Mouse (Mus musculus) heart, postnatal 25 days (tissue): ENCODE measurements around the gene Mypn. TPM values are rescaled to one million over a fixed set of nuclear protein-coding genes. Genes with fewer than 3 reads are reported as not detected.

Experiments used
- DNase-seq: peaks from one replicate; pipeline ENCODE4 v3.0.0; 2022; ENCODE audit warnings: low spot score
- intact Hi-C: fragments of 180-260 bp; cut with DNase I; formaldehyde crosslinking; loops from one replicate; pipeline ENCODE4 v1.15.1; 2025
- total RNA-seq, 2 experiments: library from RNA; stranded (reverse); gene quantifications; 2 replicates each; pipeline ENCODE4 v1.2.3; 2021

Mypn gene
- total RNA-seq, 2 experiments from 2014 or later = 101 to 108 TPM

GRCm38 (mm10) chr10:63160671-63161070 is 43.1 kb downstream of the Mypn start:
- no peak for DNase-seq
- intact Hi-C loops = no loop called here

- intact Hi-C loops = no loop called here
- DNase-seq = peak; percentile 14
Measured at GRCm38 (mm10) chr10:63158191-63158590, 45.6 kb downstream of the Mypn start.

- DNase-seq = no peak
- intact Hi-C loops = no loop called here
Measured at GRCm38 (mm10) chr10:63157491-63157890, 46.3 kb downstream of the Mypn start.

GRCm38 (mm10) chr10:63156919-63157318 is 46.8 kb downstream of the Mypn start:
- intact Hi-C loops = no loop called here
- DNase-seq = peak; percentile 23

GRCm38 (mm10) chr10:63156351-63156750 is 47.4 kb downstream of the Mypn start:
- intact Hi-C loops = no loop called here
- no peak for DNase-seq

GRCm38 (mm10) chr10:63155668-63156350 is 47.9 kb downstream of the Mypn start:
- intact Hi-C loops = no loop called here
- DNase-seq = no peak

GRCm38 (mm10) chr10:63154726-63155125 is 49.0 kb downstream of the Mypn start:
- DNase-seq = no peak
- intact Hi-C loops = loop anchor here (5.0 kb wide), 1 partner anchor 93 kb away; no protein-coding TSS in a partner anchor

- no peak for DNase-seq
- intact Hi-C loops = loop anchor here (5.0 kb wide), 1 partner anchor 93 kb away; no protein-coding TSS in a partner anchor
Measured at GRCm38 (mm10) chr10:63154226-63154625, 49.5 kb downstream of the Mypn start.

GRCm38 (mm10) chr10:63153563-63153962 is 50.2 kb downstream of the Mypn start:
- DNase-seq = no peak
- intact Hi-C loops = loop anchor here (2.0 to 5.0 kb wide), 2 partner anchors 94 to 155 kb away; no protein-coding TSS in a partner anchor

- intact Hi-C loops = loop anchor here (1.0 to 5.0 kb wide), 3 partner anchors 95 to 224 kb away; no protein-coding TSS in a partner anchor
- DNase-seq = no peak
Measured at GRCm38 (mm10) chr10:63152358-63152757, 51.4 kb downstream of the Mypn start.

GRCm38 (mm10) chr10:63142660-63143059 is 61.1 kb downstream of the Mypn start:
- intact Hi-C loops = no loop called here
- DNase-seq = no peak

GRCm38 (mm10) chr10:63136436-63136835 is 67.3 kb downstream of the Mypn start:
- no peak for DNase-seq
- intact Hi-C loops = no loop called here

- no peak for DNase-seq
- intact Hi-C loops = no loop called here
Measured at GRCm38 (mm10) chr10:63135680-63136079, 68.1 kb downstream of the Mypn start.

- no peak for DNase-seq
- intact Hi-C loops = no loop called here
Measured at GRCm38 (mm10) chr10:63133326-63133725, 70.4 kb downstream of the Mypn start.

- no peak for DNase-seq
- intact Hi-C loops = no loop called here
Measured at GRCm38 (mm10) chr10:63132356-63132755, 71.4 kb downstream of the Mypn start.

GRCm38 (mm10) chr10:63130500-63130899 is 73.3 kb downstream of the Mypn start:
- intact Hi-C loops = no loop called here
- no peak for DNase-seq

- intact Hi-C loops = no loop called here
Measured at GRCm38 (mm10) chr10:63128256-63128655, 75.5 kb downstream of the Mypn start.

GRCm38 (mm10) chr10:63127156-63127555 is 76.6 kb downstream of the Mypn start:
- DNase-seq = no peak
- intact Hi-C loops = no loop called here

More at GRCm38 (mm10) chr10:63128256-63128655, 75.5 kb downstream of the Mypn start:
- no peak for DNase-seq

GRCm38 (mm10) chr10:63126116-63126515 is 77.6 kb downstream of the Mypn start:
- no peak for DNase-seq
- intact Hi-C loops = no loop called here

GRCm38 (mm10) chr10:63125343-63125742 is 78.4 kb downstream of the Mypn start:
- intact Hi-C loops = no loop called here

GRCm38 (mm10) chr10:63124016-63124415 is 79.7 kb downstream of the Mypn start:
- intact Hi-C loops = no loop called here
- no peak for DNase-seq

More at GRCm38 (mm10) chr10:63125343-63125742, 78.4 kb downstream of the Mypn start:
- DNase-seq = no peak

GRCm38 (mm10) chr10:63123141-63123540 is 80.6 kb downstream of the Mypn start:
- no peak for DNase-seq
- intact Hi-C loops = no loop called here
